Mouse (Mus musculus) thymus, postnatal 36 days (tissue): ENCODE data around the gene Evx2.

Source experiments
- DNase-seq, 2 experiments: peaks; one replicate each; pipeline ENCODE4 v3.0.0; 2022; ENCODE audit warnings: mixed read lengths in 2 of 2

The Evx2 gene

GRCm38 (mm10) chr2:74611406-74611805 is 48.0 kb downstream of the Evx2 start:
- no peak for DNase-seq

GRCm38 (mm10) chr2:74609350-74609749 is 50.0 kb downstream of the Evx2 start:
- no peak for DNase-seq

GRCm38 (mm10) chr2:74606087-74606760 is 53.1 kb downstream of the Evx2 start:
- no peak for DNase-seq

- DNase-seq, result no peak
These were observed 55.3 kb downstream of the Evx2 start for GRCm38 (mm10) chr2:74604011-74604410.
